Mouse (Mus musculus): Measurements from ENCODE around the gene Gnat1.

Gene Gnat1

GRCm38 (mm10) chr9:107699376-107699980 is 20.0 kb upstream of the Gnat1 start:
- no peak for DNase-seq

GRCm38 (mm10) chr9:107698611-107699190 is 19.2 kb upstream of the Gnat1 start:
- no peak for DNase-seq

- DNase-seq: no peak
These were observed 18.5 kb upstream of the Gnat1 start for GRCm38 (mm10) chr9:107697811-107698521.

GRCm38 (mm10) chr9:107696845-107697610 is 17.5 kb upstream of the Gnat1 start:
- DNase-seq: no peak

DNA sequence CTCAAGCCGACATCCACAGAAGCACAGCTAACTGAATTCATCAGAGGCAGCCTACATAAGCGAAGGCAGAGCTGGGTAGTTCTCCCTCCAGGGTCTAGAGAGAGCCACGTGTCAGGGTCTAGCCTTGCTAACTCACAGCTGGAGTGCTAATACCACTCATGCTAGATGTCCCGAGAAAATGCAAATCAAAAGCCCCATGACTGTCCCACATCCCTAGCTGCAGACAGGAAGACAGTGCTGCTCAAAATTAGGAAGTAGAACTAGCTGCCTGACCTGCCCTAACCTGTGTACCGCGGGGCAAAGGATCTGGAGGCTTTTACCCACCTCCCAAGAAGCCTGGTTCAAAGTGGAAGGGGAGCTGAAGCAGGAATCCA is 16.6 kb upstream of the Gnat1 start:
- no peak for DNase-seq

DNA sequence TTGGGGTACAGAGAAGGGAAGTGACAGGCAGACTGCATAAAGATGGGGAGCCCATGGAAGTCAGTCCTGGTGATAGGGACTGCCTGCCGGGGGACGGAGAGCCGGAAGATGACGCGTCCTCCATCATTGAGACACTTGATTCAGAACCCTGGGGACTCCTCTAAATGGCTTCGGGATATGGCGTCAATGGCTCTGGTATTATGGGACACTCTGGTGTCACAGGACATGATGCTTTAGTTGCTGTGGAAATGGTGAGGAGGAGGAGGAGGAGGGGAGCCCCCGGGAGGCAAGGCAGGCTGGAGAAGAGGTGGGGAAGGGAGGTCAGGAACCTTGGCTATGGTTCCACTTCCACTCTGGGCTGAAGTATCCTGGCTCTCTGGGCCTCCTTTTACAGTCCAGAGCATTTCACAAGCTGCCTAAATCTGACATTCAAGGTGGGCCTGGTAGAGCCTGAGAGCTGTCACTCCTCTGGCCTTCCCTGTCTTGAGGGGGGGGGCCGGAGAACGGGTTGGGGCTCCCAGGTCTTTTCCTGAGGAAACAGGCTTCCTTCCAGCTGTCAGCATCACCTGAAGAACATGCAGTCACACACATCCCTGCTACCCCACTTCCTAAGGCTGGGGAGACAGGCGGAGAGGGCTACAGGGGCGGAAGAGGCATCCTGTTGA is 16.1 kb upstream of the Gnat1 start:
- DNase-seq: no peak

DNA sequence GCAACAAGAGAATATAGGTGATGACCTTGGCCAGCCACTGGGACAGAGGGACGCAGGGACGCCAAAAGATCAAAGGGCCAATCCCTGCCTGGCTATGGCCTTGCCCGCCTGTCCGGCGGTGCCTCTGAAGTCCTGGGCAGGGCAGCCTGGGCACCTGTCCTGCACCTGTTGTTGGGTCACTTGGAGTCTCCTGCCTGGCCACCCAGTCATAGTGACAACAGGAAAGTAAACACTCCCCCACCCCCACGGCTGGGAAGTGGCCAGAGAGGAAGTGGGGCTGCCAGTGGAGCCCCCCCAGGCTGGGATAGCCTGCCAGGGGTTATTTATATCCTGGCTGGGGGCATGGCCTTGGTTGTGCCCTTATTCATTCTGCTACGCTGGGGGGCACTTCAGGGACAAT is 15.1 kb upstream of the Gnat1 start:
- DNase-seq: no peak

DNA sequence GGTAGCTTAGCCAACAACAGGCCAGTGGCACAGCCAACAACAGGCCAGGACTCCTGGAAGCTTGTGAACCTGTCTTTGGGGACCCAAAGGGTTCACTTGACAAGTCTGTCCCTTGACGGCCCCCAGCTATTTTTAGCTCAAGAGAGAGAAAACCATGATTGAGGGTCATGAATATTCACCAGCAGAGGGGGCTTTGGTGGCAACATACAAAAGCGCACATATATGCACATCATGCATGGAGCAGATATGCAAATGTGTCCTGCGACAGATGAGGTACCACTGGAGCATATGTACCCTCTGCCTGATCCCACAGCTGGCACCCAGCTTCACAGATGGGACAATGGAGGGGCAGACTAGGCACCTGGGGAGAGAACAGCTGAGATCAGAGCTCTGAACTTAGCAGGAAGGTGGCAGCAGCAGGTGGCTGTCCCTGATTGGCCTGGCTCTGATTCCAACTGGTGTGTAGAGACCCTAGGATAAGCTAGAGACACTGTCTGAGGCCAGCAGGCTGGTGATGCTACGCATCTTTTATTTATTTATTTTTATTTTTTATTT is 14.0 kb upstream of the Gnat1 start:
- DNase-seq: no peak

GRCm38 (mm10) chr9:107692785-107693184 is 13.3 kb upstream of the Gnat1 start:
- no peak for DNase-seq

DNA sequence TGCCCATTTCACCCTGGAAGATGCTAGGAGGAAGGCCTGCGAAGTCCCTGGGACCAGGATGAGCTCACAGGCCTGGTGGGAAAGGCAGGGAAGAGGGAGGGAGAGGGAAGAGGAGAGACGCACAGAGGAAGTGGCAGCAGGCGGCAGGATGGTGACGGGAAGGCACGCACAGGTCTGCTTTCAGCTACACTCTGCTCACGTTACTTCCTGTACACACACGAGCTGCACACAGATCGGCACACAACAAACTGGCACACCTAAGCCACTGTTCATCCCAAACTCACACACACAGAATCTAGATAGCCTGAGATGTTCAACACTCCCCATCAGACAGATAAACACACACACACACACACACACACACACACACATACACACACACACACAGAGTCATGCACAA is 10.9 kb upstream of the Gnat1 start:
- DNase-seq: no peak

GRCm38 (mm10) chr9:107688939-107689338 is 9.4 kb upstream of the Gnat1 start:
- no peak for DNase-seq

- no peak for DNase-seq
These were observed 8.9 kb upstream of the Gnat1 start for GRCm38 (mm10) chr9:107688415-107688814.

DNA sequence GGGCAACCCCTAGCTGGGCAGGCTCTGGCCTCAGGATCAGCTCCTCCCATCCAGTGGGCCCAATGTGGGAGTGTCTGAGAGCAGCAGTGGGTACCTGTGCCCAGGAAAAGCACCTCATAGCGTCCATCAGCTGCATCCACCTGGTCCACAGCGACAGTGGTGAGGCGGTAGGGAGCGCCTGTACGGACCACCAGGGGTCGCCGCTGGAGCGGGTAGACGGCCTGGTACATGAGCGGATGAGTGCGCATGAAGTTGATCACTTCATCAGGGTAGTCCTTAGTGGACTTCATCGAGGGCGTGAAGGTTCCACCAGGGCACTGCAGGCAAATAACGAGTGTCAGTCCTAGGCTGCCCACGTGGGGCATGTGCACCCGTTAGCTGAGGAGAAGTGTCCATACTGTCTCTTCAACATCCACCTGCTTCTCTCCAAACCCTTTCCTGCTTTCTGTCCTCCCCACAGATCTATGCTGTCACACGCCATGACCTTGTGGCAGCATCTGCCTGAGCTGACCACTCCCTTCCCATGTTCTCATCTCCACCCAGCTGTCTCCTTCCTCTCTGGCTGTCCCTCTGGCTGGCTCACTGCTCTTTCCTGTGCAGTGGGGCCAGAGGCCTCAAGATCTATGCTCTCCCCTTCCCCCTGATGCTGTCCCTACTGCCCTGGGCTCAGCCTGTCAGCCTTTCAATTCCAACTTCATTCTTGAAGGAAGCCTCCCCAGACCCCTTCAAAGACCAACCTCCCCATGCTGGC is 5.9 kb upstream of the Gnat1 start:
- DNase-seq: peak; percentile 75

- no peak for DNase-seq
These were observed 2.9 kb upstream of the Gnat1 start for GRCm38 (mm10) chr9:107682405-107682804.

DNA sequence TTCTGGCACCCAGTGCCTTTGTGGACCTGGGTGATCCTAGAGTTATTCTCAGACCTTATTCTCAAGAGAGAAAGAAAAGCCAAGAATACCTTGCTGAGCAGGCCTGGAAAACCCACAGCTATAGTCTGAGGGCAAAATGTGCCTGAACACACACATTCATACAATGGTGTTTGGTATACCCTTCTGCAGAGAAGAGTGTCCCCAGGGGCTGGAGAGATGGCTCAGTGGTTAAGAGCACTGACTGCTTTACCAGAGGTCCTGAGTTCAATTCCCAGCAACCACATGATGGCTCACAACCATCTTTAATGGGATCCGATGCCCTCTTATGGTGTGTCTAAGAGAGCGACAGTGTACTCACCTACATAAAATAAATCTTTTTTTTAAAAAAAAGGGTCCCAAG is 651 bp downstream of the Gnat1 start:
- no peak for DNase-seq

GRCm38 (mm10) chr9:107677819-107678526 is 1.5 kb downstream of the Gnat1 start:
- peak; percentile 73 for DNase-seq

GRCm38 (mm10) chr9:107677091-107677784 is 2.3 kb downstream of the Gnat1 start:
- DNase-seq: no peak

DNA sequence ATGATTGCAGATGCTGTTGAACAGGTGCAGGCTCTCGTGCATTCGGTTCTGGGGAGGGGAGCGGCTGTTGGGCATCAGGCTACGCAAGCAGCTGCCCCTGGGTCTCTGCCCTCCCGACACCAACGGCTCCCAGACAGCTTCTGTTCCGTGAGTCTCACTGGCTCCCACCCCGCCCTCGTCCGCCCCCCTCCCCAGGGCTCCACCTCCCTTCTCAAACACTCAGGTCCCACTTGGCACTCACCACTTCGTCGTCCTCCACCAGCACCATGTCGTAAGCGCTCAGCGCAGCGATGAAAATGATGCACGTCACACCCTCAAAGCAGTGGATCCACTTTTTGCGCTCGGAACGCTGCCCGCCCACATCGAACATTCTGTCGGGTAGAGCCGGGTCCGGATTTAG is 3.2 kb downstream of the Gnat1 start:
- DNase-seq: peak; percentile 45

DNA sequence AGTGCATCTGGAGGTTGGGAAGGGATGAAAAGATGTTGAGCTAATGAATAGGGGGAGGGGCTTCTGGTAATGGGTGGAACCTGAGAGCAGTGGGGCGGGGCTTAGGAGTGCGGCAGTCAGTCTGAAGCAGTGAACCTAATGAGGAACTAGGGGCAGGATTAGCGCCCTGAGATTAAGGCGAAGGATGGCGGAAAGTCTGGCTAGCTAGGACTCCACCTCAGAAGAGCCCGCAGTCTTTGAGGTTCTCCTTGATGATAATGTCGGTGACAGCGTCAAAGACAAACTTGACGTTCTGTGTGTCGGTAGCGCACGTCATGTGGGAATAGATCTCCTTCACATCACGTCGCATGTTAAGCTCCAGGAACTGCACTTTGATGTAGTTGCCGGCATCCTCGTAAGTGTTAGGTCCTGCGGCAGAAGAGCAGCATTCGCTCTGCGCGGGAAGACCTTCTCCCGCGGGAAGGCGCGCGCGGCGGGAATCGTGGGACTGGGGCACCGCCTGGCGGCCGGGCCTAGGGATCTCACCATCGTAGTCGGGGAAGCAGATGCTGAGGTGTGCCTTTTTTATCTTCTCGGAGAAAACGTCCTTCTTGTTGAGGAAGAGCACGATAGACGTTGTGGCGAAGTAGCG is 3.7 kb downstream of the Gnat1 start:
- peak; percentile 80 for DNase-seq
